Mouse (Mus musculus) MEL-GATA-1-ER (cell line): ENCODE measurements at regions not wholly inside any gene's neighbourhood (a gene's known extent, or its start where the extent isn't known, plus 50 kb on each side); places are given as distances from the start of the nearest gene placed in this dataset.

Source experiments
- DNase-seq: peaks from one replicate; pipeline ENCODE4 v3.0.0-alpha.2; 2012; ENCODE audit warnings: low read depth; ENCODE audit errors: extremely low read depth

- no peak for DNase-seq
Observed at GRCm38 (mm10) chr8:126688014-126688413, 94.2 kb upstream of the Irf2bp2 start.

- no peak for DNase-seq
Observed at GRCm38 (mm10) chr8:126686827-126687226, 93.0 kb upstream of the Irf2bp2 start.

- DNase-seq = no peak
Observed at GRCm38 (mm10) chr8:126685365-126685764, 91.6 kb upstream of the Irf2bp2 start.

- no peak for DNase-seq
Observed at GRCm38 (mm10) chr8:126683950-126684349, 90.2 kb upstream of the Irf2bp2 start.

- DNase-seq = no peak
Observed at GRCm38 (mm10) chr8:126683555-126683947, 89.8 kb upstream of the Irf2bp2 start.

GRCm38 (mm10) chr8:126682817-126683554, 89.2 kb upstream of the Irf2bp2 start:
- no peak for DNase-seq

GRCm38 (mm10) chr8:126681948-126682651, 88.3 kb upstream of the Irf2bp2 start:
- DNase-seq = no peak

- no peak for DNase-seq
Observed at GRCm38 (mm10) chr8:126678004-126678751, 84.4 kb upstream of the Irf2bp2 start.

GRCm38 (mm10) chr8:126675153-126675552, 81.4 kb upstream of the Irf2bp2 start:
- DNase-seq = no peak

GRCm38 (mm10) chr8:126673038-126673740, 79.4 kb upstream of the Irf2bp2 start:
- no peak for DNase-seq

GRCm38 (mm10) chr8:126671594-126671993, 77.8 kb upstream of the Irf2bp2 start:
- DNase-seq = no peak

- DNase-seq = no peak
Observed at GRCm38 (mm10) chr8:126669919-126670318, 76.1 kb upstream of the Irf2bp2 start.

GRCm38 (mm10) chr8:126669154-126669553, 75.4 kb upstream of the Irf2bp2 start:
- no peak for DNase-seq

GRCm38 (mm10) chr8:126668657-126669025, 74.9 kb upstream of the Irf2bp2 start:
- DNase-seq = no peak

- DNase-seq = no peak
Observed at GRCm38 (mm10) chr8:126667721-126668656, 74.2 kb upstream of the Irf2bp2 start.

GRCm38 (mm10) chr8:126667086-126667720, 73.4 kb upstream of the Irf2bp2 start:
- no peak for DNase-seq

GRCm38 (mm10) chr8:126666327-126667085, 72.7 kb upstream of the Irf2bp2 start:
- DNase-seq = peak; percentile 95

GRCm38 (mm10) chr8:126665581-126666241, 71.9 kb upstream of the Irf2bp2 start:
- DNase-seq = no peak

- no peak for DNase-seq
Observed at GRCm38 (mm10) chr8:126664891-126665290, 71.1 kb upstream of the Irf2bp2 start.
